Mouse (Mus musculus): ENCODE results near the gene Stpg1. TPM values are rescaled to one million over a fixed set of nuclear protein-coding genes. Genes with fewer than 3 reads are reported as not detected.

Gene Stpg1
- polyA plus RNA-seq (2012) = 0.01 TPM in 1 of 2 replicates, not detected in the other

GRCm38 (mm10) chr4:135494521-135495396 lies at the start of gene Stpg1, which contains the start of gene Nipal3:
Gene Stpg1, plus strand, starts transcription at chr4:135494790.
Gene Nipal3, minus strand, starts transcription at chr4:135495038.
- peaks cover 20% of the 10 kb centered on the region for H3K36me3 ChIP-seq (ENCODE audit: control insufficient read depth)
- no peaks in the 10 kb centered on the region for H3K9me3 ChIP-seq (ENCODE audit: control insufficient read depth, low read length)
- H3K4me3 ChIP-seq (replicated peaks) = peak within 1 kb of the TSS; percentile 94
- H3K27me3 ChIP-seq (ENCODE audit: control insufficient read depth) = no peaks in the 10 kb centered on the region
- H3K4me1 ChIP-seq (ENCODE audit: control insufficient read depth) = peaks cover 47% of the 10 kb centered on the region
- TF ChIP-seq GATA1 (IDR thresholded peaks at IDR 0.05; ENCODE audit: low read length) (no peak), TAL1 (IDR thresholded peaks at IDR 0.05; ENCODE audit: low read length) (no peak)

GRCm38 (mm10) chr4:135451360-135452015 lies 43.1 kb upstream of the Stpg1 start:
- Histone ChIP-seq H3K4me1 (ENCODE audit: control insufficient read depth) (peaks cover 2% of the 10 kb centered on the region), H3K9me3 (ENCODE audit: control insufficient read depth, low read length) (no peaks in the 10 kb centered on the region), H3K27me3 (ENCODE audit: control insufficient read depth) (no peaks in the 10 kb centered on the region), H3K4me3 (replicated peaks) (no peak overlapping the region), H3K36me3 (ENCODE audit: control insufficient read depth) (peaks cover 22% of the 10 kb centered on the region)
- TF ChIP-seq GATA1 (IDR thresholded peaks at IDR 0.05; ENCODE audit: low read length) (no peak), TAL1 (IDR thresholded peaks at IDR 0.05; ENCODE audit: low read length) (no peak)

GRCm38 (mm10) chr4:135453164-135453563 lies 41.4 kb upstream of the Stpg1 start:
- Histone ChIP-seq H3K9me3 (ENCODE audit: control insufficient read depth, low read length) (no peaks in the 10 kb centered on the region), H3K4me1 (ENCODE audit: control insufficient read depth) (no peaks in the 10 kb centered on the region), H3K36me3 (ENCODE audit: control insufficient read depth) (peaks cover 22% of the 10 kb centered on the region), H3K4me3 (replicated peaks) (no peak overlapping the region), H3K27me3 (ENCODE audit: control insufficient read depth) (no peaks in the 10 kb centered on the region)
- TF ChIP-seq TAL1 (IDR thresholded peaks at IDR 0.05; ENCODE audit: low read length) = no peak
- TF ChIP-seq GATA1 (IDR thresholded peaks at IDR 0.05; ENCODE audit: low read length) = no peak

- peaks cover 22% of the 10 kb centered on the region for H3K36me3 ChIP-seq (ENCODE audit: control insufficient read depth)
- H3K27me3 ChIP-seq (ENCODE audit: control insufficient read depth) = no peaks in the 10 kb centered on the region
- TF ChIP-seq GATA1 (IDR thresholded peaks at IDR 0.05; ENCODE audit: low read length) (no peak), TAL1 (IDR thresholded peaks at IDR 0.05; ENCODE audit: low read length) (no peak)
- no peaks in the 10 kb centered on the region for H3K9me3 ChIP-seq (ENCODE audit: control insufficient read depth, low read length)
- H3K4me1 ChIP-seq (ENCODE audit: control insufficient read depth) = no peaks in the 10 kb centered on the region
- no peak overlapping the region for H3K4me3 ChIP-seq (replicated peaks)
Observed at GRCm38 (mm10) chr4:135453572-135453971, 41.0 kb upstream of the Stpg1 start.

GRCm38 (mm10) chr4:135463406-135463805 lies 31.2 kb upstream of the Stpg1 start:
- Histone ChIP-seq H3K4me1 (ENCODE audit: control insufficient read depth) (no peaks in the 10 kb centered on the region), H3K9me3 (ENCODE audit: control insufficient read depth, low read length) (no peaks in the 10 kb centered on the region), H3K36me3 (ENCODE audit: control insufficient read depth) (peaks cover 33% of the 10 kb centered on the region), H3K27me3 (ENCODE audit: control insufficient read depth) (no peaks in the 10 kb centered on the region), H3K4me3 (replicated peaks) (no peak overlapping the region)
- no peak for TF ChIP-seq GATA1 (IDR thresholded peaks at IDR 0.05; ENCODE audit: low read length)
- TF ChIP-seq TAL1 (IDR thresholded peaks at IDR 0.05; ENCODE audit: low read length) = no peak

- Histone ChIP-seq H3K4me3 (replicated peaks) (no peak overlapping the region), H3K27me3 (ENCODE audit: control insufficient read depth) (no peaks in the 10 kb centered on the region), H3K4me1 (ENCODE audit: control insufficient read depth) (peaks cover 19% of the 10 kb centered on the region), H3K36me3 (ENCODE audit: control insufficient read depth) (peaks cover 57% of the 10 kb centered on the region), H3K9me3 (ENCODE audit: control insufficient read depth, low read length) (no peaks in the 10 kb centered on the region)
- TF ChIP-seq GATA1 (IDR thresholded peaks at IDR 0.05; ENCODE audit: low read length) (no peak), TAL1 (IDR thresholded peaks at IDR 0.05; ENCODE audit: low read length) (no peak)
Observed at GRCm38 (mm10) chr4:135477851-135478250, 16.7 kb upstream of the Stpg1 start.

- Histone ChIP-seq H3K9me3 (ENCODE audit: control insufficient read depth, low read length) (no peaks in the 10 kb centered on the region), H3K36me3 (ENCODE audit: control insufficient read depth) (peaks cover 43% of the 10 kb centered on the region), H3K4me1 (ENCODE audit: control insufficient read depth) (peaks cover 19% of the 10 kb centered on the region), H3K27me3 (ENCODE audit: control insufficient read depth) (no peaks in the 10 kb centered on the region), H3K4me3 (replicated peaks) (no peak overlapping the region)
- TF ChIP-seq TAL1 (IDR thresholded peaks at IDR 0.05; ENCODE audit: low read length) (no peak), GATA1 (IDR thresholded peaks at IDR 0.05; ENCODE audit: low read length) (no peak)
Observed at GRCm38 (mm10) chr4:135480370-135480769, 14.2 kb upstream of the Stpg1 start.

- Histone ChIP-seq H3K4me3 (replicated peaks) (no peak overlapping the region), H3K27me3 (ENCODE audit: control insufficient read depth) (no peaks in the 10 kb centered on the region), H3K4me1 (ENCODE audit: control insufficient read depth) (peaks cover 17% of the 10 kb centered on the region), H3K9me3 (ENCODE audit: control insufficient read depth, low read length) (no peaks in the 10 kb centered on the region), H3K36me3 (ENCODE audit: control insufficient read depth) (peaks cover 43% of the 10 kb centered on the region)
- TF ChIP-seq GATA1 (IDR thresholded peaks at IDR 0.05; ENCODE audit: low read length) (no peak), TAL1 (IDR thresholded peaks at IDR 0.05; ENCODE audit: low read length) (no peak)
Observed at GRCm38 (mm10) chr4:135485086-135485485, 9.5 kb upstream of the Stpg1 start.

- H3K36me3 ChIP-seq (ENCODE audit: control insufficient read depth) = peaks cover 46% of the 10 kb centered on the region
Observed at GRCm38 (mm10) chr4:135486352-135486751, 8.2 kb upstream of the Stpg1 start.

More at GRCm38 (mm10) chr4:135486352-135486751, 8.2 kb upstream of the Stpg1 start:
- Histone ChIP-seq H3K4me1 (ENCODE audit: control insufficient read depth) (peaks cover 4% of the 10 kb centered on the region), H3K27me3 (ENCODE audit: control insufficient read depth) (no peaks in the 10 kb centered on the region), H3K4me3 (replicated peaks) (no peak overlapping the region), H3K9me3 (ENCODE audit: control insufficient read depth, low read length) (no peaks in the 10 kb centered on the region)
- TF ChIP-seq TAL1 (IDR thresholded peaks at IDR 0.05; ENCODE audit: low read length) (no peak), GATA1 (IDR thresholded peaks at IDR 0.05; ENCODE audit: low read length) (no peak)
